Mouse (Mus musculus) adrenal gland, postnatal 10 days (tissue): Measurements from ENCODE around the gene Acy3. TPM values are rescaled to one million over a fixed set of nuclear protein-coding genes. Genes with fewer than 3 reads are reported as not detected.
"Not testable (repeated sequence)": the region's sequence is repeated elsewhere in the genome, so short reads cannot be mapped to it uniquely, and the experiment has no call there.

ENCODE experiments used
- DNase-seq: peaks from one replicate; pipeline ENCODE4 v3.0.0; 2021; ENCODE audit warnings: mixed read lengths
- total RNA-seq, 2 experiments: library from RNA; stranded (reverse); gene quantifications; 2 replicates each; pipeline ENCODE4 v1.2.3; 2021

The Acy3 gene
- total RNA-seq, 2 experiments from 2014 or later, result 32.0 to 33.3 TPM

- DNase-seq, result not testable (repeated sequence)
These were observed 11.8 kb upstream of the Acy3 start for GRCm38 (mm10) chr19:3974608-3975007.

- DNase-seq, result no peak
These were observed 10.5 kb upstream of the Acy3 start for GRCm38 (mm10) chr19:3975866-3976265.

- peak; percentile 88 for DNase-seq
These were observed 6.1 kb upstream of the Acy3 start for GRCm38 (mm10) chr19:3980309-3980708.

GRCm38 (mm10) chr19:3980917-3981316, 5.5 kb upstream of the Acy3 start:
- no peak for DNase-seq

GRCm38 (mm10) chr19:3983527-3984200, 2.7 kb upstream of the Acy3 start:
- DNase-seq, result no peak

GRCm38 (mm10) chr19:3985261-3985681, 1.1 kb upstream of the Acy3 start:
- peak; percentile 83 for DNase-seq

DNA sequence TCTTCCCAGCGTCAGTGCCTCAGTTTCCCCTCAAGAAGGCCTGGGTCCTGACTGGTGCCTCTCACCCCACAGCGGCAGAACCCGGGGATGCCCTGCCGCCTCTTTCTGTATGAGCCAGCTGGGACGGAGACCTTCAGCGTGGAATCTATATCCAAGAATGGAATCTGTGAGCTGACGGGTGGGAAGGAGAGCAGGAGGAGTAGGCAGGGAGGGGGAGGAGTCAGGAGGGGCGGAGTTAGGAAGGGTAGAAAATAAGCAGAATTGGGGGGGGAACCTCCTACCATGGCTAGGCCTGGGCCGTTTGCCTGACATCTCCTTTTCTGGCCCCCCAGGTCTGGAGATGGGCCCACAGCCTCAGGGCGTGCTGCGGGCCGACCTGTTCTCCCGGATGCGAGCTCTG, 1.7 kb downstream of the Acy3 start:
- no peak for DNase-seq

GRCm38 (mm10) chr19:3988750-3989149, 2.4 kb downstream of the Acy3 start:
- no peak for DNase-seq

GRCm38 (mm10) chr19:3990804-3991203, 4.4 kb downstream of the Acy3 start:
- DNase-seq, result no peak

DNA sequence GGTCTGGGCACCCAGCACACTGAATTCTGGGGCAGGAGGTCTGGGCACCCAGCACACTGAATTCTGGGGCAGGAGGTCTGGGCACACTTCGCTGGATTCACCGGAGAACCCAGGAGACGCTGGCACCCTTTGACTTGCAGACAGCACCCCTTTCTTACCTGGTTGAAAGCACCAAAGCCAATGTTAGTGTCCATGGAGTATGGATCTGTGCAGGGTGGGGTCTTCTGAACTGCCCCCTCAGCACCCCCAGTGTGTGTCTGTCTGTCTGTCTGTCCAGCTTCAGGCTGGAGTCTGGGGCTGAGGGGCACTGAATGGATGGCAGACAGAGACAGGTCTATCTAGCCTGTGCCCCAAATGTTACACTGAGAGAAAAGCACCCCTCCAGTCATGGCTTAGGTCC, 5.2 kb downstream of the Acy3 start:
- no peak for DNase-seq

GRCm38 (mm10) chr19:3991966-3992365, 5.6 kb downstream of the Acy3 start:
- no peak for DNase-seq

DNA sequence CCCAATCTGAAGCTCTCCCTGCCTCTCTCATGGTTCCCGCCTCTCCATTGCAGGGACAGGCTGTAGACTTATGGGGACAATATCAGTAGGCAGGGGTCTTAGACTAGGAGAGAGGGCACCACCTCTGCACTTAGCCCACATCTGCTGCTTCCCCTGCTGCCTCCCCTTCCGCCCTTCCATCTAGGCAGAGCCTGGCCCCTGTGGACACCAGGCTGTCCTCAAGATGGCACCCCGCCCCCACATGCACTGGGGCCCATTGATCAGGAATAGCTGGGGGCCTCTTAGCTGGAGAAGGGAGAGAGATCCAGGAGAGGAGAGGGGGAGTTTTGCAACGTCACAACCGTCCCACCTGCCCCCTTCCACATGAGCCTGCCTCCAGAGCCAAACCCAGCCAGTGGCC, 6.0 kb downstream of the Acy3 start, which contains the start of gene Tbx10:
Gene Tbx10 (plus strand): TSS at position 337 of the 400 bp plus-strand sequence.
- no peak for DNase-seq

DNA sequence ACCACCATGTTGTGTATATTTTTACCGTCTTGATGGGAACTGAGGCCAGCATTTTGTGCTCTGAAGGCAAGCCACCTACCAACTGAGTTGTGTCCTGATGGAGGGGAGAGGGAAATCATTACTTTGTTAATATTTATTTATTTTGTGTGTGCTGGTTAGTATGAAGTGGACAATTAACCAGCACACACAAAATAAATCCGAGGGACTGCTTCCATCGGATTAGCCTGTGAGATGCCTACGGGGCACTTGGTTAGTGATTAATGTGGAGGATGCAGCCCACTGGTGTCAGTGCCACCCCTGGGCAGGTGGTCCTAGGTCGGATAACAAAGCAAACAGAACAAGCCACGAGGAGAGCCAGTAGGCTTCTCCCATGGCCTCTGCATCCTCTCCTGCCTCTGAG, 8.6 kb downstream of the Acy3 start:
- no peak for DNase-seq

- no peak for DNase-seq
These were observed 9.1 kb downstream of the Acy3 start for GRCm38 (mm10) chr19:3995505-3995904.

- DNase-seq, result no peak
These were observed 9.7 kb downstream of the Acy3 start for GRCm38 (mm10) chr19:3996106-3996505.

GRCm38 (mm10) chr19:3996747-3997146, 10.4 kb downstream of the Acy3 start:
- no peak for DNase-seq

DNA sequence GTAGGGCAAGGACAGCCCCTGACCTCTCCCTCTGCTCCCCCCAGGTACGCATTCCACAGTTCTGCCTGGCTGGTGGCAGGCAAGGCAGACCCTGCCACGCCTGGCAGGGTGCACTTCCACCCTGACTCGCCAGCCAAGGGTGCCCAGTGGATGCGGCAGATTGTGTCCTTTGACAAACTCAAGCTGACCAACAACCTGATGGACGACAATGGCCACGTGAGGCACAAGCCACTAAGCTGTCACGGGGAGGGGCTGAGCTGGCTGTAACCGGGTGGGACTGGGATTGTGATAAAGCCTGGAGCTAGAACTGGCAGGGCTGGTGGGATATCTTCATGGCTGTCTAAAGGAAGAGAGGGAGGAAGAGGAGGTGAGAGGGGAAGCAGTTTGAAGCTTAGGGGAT, 10.9 kb downstream of the Acy3 start:
- DNase-seq, result no peak

- DNase-seq, result no peak
These were observed 12.0 kb downstream of the Acy3 start for GRCm38 (mm10) chr19:3998335-3998734.

DNA sequence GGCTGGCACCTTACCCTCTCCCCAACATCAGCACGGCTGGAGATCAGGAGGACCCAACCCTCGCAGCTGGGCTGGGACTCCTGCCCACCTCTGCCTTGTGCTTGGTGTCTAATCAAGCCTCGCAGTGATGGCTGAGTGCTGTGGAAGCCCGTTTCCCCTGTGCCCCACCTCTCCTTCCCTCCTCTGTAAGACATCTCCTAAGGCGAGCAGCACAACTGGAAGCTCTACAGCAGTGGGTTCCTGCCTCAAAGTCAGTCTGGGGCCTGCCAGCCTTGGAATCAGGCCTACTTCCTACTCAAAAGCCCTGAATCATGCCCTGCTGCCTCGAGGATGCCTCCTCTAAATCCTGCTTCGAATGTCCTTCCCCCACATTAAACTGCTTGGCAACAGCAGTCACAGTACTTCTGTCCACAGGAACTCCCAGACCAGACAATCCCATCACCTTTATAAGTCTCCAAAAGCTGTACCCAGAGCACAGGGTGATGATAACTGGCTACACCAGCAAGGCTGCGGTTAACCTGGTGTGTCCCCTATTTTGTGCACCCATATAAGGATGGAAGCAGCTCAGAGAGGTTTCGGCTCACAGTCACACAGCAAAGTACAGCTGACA, 12.9 kb downstream of the Acy3 start:
- no peak for DNase-seq

- DNase-seq, result peak; percentile 95
These were observed 13.9 kb downstream of the Acy3 start, which contains the start of the genes Nudt8 and Gm49405 for GRCm38 (mm10) chr19:4000119-4000900. Gene Nudt8 (plus strand): TSS chr19:4000580. Gene Gm49405 (plus strand): TSS chr19:4000626.

- DNase-seq, result no peak
These were observed 14.7 kb downstream of the Acy3 start for GRCm38 (mm10) chr19:4000949-4001525.

- no peak for DNase-seq
These were observed 15.4 kb downstream of the Acy3 start for GRCm38 (mm10) chr19:4001752-4002151.

DNA sequence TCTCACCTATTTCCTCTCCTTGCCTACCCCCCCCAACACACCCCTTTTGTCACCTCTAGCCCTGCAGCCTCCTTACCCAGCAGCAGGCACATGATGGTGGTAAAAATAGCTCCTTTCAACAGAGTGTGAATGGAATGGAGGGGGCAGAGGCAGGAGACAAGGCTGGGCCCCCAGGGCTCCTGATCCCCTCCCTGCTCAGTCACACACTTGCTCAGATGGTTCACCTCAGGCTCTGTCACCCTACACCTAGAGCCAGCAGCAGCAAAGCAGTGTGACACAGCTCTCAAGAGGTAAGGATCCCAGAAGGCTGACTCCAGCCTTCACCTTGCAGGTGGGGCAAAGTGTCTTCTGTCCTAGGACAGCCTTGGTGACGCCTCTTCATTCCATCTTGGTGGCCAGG, 16.7 kb downstream of the Acy3 start, which contains the start of gene Doc2g:
Gene Doc2g (plus strand): TSS at position 202 of the 400 bp plus-strand sequence.
- DNase-seq, result no peak
